Mouse (Mus musculus) cerebellum, adult 11 months (tissue): ENCODE results near the gene Slc20a1.
A peak's percentile ranks its signal among the peaks of the same experiment; 100 is the strongest.

Experiments used
- DNase-seq: peaks from one replicate; pipeline ENCODE4 v3.0.0; 2022

The Slc20a1 gene

GRCm38 (mm10) chr2:129198436-129199327 lies at the start of gene Slc20a1:
TSS of gene Slc20a1 (plus strand) at chr2:129198764.
- DNase-seq, result peak; percentile 100

GRCm38 (mm10) chr2:129148836-129149235 lies 49.7 kb upstream of the Slc20a1 start:
- no peak for DNase-seq

GRCm38 (mm10) chr2:129150386-129150785 lies 48.2 kb upstream of the Slc20a1 start:
- no peak for DNase-seq

GRCm38 (mm10) chr2:129151111-129151510 lies 47.5 kb upstream of the Slc20a1 start:
- no peak for DNase-seq

GRCm38 (mm10) chr2:129152751-129153150 lies 45.8 kb upstream of the Slc20a1 start:
- no peak for DNase-seq

- no peak for DNase-seq
These were observed 33.7 kb upstream of the Slc20a1 start for GRCm38 (mm10) chr2:129164815-129165214.

- DNase-seq, result no peak
These were observed 31.8 kb upstream of the Slc20a1 start for GRCm38 (mm10) chr2:129166466-129167463.

GRCm38 (mm10) chr2:129173386-129173785 lies 25.2 kb upstream of the Slc20a1 start:
- no peak for DNase-seq

GRCm38 (mm10) chr2:129174474-129174873 lies 24.1 kb upstream of the Slc20a1 start:
- DNase-seq, result peak; percentile 42

GRCm38 (mm10) chr2:129175636-129176035 lies 22.9 kb upstream of the Slc20a1 start:
- DNase-seq, result no peak

- no peak for DNase-seq
These were observed 21.7 kb upstream of the Slc20a1 start for GRCm38 (mm10) chr2:129176676-129177420.

GRCm38 (mm10) chr2:129177661-129178060 lies 20.9 kb upstream of the Slc20a1 start:
- no peak for DNase-seq

GRCm38 (mm10) chr2:129178182-129178908 lies 20.2 kb upstream of the Slc20a1 start:
- no peak for DNase-seq

GRCm38 (mm10) chr2:129179946-129180853 lies 18.4 kb upstream of the Slc20a1 start:
- DNase-seq, result no peak

GRCm38 (mm10) chr2:129181509-129181908 lies 17.1 kb upstream of the Slc20a1 start:
- no peak for DNase-seq

- no peak for DNase-seq
These were observed 16.2 kb upstream of the Slc20a1 start for GRCm38 (mm10) chr2:129182412-129182811.

GRCm38 (mm10) chr2:129183561-129184031 lies 15.0 kb upstream of the Slc20a1 start:
- no peak for DNase-seq

- no peak for DNase-seq
These were observed 13.7 kb upstream of the Slc20a1 start for GRCm38 (mm10) chr2:129184853-129185252.

- DNase-seq, result no peak
These were observed 12.8 kb upstream of the Slc20a1 start for GRCm38 (mm10) chr2:129185611-129186290.
